Mouse (Mus musculus) layer of hippocampus, postnatal 14 days (tissue): ENCODE data around the gene Postn. TPM values are rescaled to one million over a fixed set of nuclear protein-coding genes. Genes with fewer than 3 reads are reported as not detected.

ENCODE experiments used
- DNase-seq, 2 experiments: peaks; one replicate each; pipeline ENCODE4 v3.0.0; 2021 to 2022; ENCODE audit warnings: low spot score in 2 of 2, mixed read lengths in 1 of 2
- long read RNA-seq, 2 experiments: library from polyadenylated mRNA; stranded (forward); transcript quantifications; one replicate each; pipeline ENCODE4 v2.0.0; 2021
- total RNA-seq, 2 experiments: library from RNA; stranded (reverse); gene quantifications; 2 replicates each; pipeline ENCODE4 v1.2.3; 2021

Postn gene
- 1 to 10 TPM; 2.5 to 4.0 TPM for total RNA-seq
- long read RNA-seq, experiment 1, result 0 reads
- long read RNA-seq, experiment 2, result 0 reads

DNA sequence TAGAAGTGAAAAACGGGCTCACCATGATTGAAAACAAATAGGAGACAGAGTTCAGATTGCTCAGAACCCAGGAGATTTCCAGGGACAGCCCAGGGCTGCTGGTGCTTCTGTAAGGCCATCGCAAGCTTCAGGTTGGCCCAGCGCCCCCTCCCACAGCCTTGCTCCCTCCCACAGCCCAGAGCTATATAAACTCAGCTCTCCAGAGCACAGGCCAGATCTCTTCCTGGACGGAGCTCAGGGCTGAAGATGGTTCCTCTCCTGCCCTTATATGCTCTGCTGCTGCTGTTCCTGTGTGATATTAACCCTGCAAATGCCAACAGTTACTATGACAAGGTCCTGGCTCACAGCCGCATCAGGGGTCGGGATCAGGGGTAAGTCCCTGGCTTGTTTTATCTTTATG lies at the start of gene Postn:
TSS of gene Postn (plus strand) at position 213 of the 400 bp plus-strand sequence.
- no peak for DNase-seq

DNA sequence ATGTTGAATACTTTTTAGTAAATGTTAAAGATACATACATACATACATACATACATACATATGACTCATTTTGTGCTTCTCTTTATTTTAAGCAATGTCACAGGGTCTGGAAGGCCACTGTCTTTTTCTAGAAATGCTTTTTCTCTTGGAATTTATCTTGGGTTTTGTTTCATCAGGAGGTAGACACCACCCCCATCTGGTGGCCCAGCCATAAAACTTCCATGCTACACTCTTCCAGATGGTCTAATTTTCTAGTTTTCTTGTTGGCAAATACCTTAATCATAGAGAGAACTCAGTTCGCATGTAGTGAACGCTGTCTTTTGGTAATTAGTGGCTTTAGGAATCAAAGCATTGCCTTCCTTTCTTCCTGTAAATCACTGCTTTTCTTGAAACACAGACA lies 46.9 kb upstream of the Postn start:
- peak in 1 of 2 experiments; percentile 28 for DNase-seq

DNA sequence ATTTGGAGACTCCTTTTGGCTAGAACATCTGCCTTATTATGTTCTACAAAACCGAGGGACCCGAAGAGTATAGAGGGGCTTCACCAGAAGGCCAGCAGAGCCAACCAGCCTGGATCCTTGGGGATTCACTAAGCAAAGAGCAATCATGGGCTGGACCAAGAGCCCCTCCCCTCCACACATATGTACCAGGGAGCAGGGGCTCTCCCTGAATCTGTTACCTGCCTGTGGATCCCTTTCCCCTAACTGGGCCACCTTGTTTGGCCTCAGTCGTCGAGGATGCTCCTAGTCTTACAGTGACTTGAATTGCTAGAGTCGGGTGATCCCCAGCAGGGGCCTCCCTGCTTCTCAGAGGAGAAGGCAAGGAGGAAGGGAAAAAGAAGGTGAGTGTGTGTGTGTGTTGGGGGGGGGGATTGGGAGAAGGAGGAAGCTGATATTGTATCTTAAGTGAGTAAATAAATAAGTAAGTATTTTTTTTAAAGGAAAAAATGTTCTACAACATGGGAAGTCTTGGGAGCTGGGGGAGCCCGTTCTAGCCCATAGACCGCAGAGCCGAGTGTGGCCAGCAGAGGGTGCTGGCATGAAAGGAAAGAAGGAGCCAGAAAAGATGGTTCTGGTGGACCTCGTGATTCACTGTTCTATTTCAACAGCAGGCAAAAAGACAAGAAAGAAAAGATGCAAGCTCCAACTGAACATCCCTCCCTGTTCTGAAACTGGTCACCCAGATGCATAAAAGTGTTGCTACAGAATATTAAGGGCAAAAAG lies 7.8 kb upstream of the Postn start:
- peak; percentile 63 to 65 for DNase-seq

- DNase-seq, result peak; percentile 24 to 38
These were observed 3.3 kb upstream of the Postn start for GRCm38 (mm10) chr3:54357561-54357960.

DNA sequence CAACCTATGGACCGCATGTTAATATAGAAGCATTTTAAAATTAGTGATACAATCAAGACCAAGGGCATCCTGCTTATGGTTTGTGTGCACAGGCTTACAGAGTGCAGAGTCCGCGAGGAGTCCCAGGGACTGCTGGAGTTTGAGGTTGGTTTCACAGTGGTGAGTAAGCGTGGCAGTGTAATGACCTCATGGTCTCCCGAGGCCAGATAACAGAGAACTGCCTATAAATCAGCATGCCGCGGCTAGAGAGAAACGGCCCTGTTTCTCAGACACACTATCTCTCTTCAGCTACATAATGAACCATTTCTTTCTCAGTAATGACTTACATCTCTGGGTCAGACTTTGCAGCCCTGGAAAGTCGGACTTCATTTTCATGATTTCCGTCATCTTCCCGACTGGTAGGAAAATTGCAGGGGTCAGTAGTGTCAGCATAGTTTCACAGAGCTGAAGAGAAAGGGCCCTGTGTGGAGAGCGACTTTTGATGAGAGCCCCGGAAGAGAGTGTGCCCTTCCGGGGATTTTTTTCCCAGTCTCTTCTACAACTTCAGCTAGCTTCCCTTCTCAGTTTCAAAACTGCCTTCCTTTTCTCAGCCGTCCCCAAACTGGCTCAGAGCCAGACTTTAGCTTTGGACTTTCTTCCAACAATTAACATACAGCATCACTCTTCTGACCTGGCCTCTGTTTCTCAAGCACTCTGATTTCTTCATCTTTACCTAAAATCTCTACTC lies 2.3 kb upstream of the Postn start:
- DNase-seq, result no peak

DNA sequence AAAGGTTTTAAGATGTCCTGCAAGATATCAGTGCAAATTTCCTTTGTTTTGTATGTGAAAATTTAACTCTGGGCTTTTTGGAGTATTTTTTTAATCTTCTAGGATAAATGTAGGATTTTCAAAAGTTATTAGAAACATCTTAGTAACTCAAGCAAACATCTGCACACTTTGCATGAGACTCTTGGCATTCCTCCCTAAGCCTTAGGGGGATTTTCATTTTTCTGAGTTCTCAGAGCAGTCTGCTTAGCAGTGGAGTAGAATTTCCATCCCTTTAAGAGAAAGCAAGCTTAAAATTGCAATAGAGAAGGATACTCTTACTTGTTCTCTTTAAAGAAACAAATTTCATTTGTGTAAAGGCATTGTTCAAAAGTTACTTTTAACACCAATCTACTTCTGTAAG lies 747 bp downstream of the Postn start:
- no peak for DNase-seq

GRCm38 (mm10) chr3:54371015-54371414 lies 10.1 kb downstream of the Postn start:
- DNase-seq, result no peak

- DNase-seq, result no peak
These were observed 11.7 kb downstream of the Postn start for GRCm38 (mm10) chr3:54372625-54373024.

- DNase-seq, result no peak
These were observed 15.1 kb downstream of the Postn start for GRCm38 (mm10) chr3:54376014-54376413.

DNA sequence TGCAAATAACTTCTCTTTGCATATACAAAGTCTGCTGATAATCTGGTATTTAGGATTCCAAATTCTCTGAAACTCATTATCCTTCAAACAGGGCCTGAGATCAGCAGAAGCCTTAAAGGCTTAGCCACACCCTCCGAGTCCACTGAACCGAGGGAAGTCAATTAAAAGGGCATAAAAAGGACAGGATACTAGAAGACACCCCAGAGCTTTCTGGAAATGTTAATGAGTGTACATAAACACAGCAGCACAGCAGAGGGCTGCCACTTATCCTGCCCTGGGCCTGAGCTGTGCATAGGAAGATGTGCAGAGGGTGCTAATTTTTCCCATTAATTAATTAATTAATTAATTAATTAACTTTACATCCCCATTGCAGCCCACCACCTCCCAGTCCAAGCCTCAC lies 16.7 kb downstream of the Postn start:
- no peak for DNase-seq

DNA sequence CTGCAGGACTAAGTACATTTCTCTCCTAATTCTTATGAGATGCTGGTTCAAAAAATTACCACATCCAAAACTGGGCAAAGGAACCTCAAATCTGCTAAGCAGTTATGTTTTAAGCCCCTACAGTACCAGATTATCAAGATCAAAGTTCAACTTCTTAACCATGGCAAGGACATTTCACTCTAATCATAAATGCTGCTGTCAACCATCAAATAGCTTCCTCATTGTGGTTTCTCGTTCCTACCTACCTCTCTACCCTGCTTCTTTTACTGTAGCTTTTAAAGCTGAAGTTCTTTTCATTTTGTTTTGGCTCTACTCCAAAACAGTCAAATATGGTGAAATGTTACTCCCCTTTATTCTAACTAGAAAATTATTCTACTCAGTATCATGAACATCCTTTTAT lies 17.2 kb downstream of the Postn start:
- no peak for DNase-seq

DNA sequence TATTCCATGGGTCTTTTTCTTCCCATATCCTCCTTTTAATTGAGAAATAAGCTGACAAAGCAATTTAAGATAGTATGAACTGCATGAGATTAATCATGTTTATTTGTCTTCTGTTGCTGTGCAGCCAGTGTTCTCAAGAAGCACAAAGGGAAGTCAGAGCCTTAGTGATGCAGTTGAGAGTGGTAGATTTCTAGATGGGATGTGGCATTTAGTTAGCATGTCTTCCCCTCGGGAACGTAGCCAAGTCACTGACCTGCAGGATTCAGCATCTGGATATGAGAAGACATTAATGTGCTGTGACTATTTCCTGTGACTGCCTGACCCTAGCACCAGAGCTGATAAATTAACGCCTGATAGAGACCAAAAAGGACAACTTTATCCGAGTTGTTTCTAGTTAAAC lies 19.1 kb downstream of the Postn start:
- no peak for DNase-seq

- DNase-seq, result no peak
These were observed 38.4 kb downstream of the Postn start for GRCm38 (mm10) chr3:54399321-54399720.

DNA sequence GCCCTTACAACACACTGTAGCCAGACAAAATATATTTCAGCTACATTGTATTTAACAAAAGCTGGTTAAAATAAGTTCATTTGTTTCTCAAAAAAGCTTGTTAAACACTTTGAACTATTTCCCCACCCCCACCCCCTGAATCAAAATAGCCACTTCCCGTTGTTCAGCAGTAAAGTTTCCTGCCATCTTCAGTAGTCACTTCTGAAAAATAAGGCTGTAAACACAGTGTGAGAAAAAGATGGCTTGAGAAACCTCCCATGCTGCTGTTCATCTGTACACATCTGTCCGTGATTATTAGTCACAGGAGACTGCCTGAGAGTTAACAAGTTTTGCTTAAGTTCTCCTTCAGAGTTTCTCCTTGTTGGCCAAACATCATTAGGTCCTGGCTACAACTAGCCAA lies 39.0 kb downstream of the Postn start:
- no peak for DNase-seq

DNA sequence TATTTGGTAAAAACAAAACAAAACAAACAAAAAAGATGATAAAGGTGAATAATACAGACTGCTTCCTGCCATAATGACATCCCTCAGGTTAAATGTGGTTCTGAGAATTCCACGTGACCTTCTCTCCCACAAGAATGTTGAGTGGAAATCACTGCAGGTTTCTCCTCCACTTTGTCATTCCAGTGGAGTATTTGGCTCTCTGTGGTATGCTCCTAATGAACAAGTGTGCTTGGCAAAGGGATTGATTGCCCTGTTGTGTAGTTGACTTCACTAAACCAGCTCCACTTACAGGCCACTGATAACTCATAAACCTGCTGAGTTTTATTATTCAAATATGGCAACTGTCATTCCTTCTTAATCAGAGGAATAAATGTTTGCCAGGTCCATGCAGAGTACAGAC lies 39.7 kb downstream of the Postn start:
- DNase-seq, result no peak

DNA sequence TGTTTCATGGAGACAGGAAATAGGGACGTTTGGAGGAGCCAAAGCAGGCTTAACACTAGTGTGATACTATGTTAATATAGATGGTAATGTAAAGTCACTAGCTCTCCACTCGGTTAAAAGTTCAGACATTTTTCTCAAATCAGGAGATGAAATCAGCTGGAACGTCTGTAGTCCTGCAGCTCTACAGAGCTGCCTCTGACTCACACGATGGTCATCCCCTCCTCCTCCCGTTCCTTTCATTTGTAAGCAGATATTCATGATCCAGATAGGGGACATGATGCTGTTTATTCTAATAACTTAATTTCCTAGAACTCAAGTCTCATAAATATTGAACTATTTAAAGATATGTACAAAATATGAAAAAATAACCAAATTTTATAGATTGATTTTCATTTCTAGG lies 40.8 kb downstream of the Postn start:
- no peak for DNase-seq

DNA sequence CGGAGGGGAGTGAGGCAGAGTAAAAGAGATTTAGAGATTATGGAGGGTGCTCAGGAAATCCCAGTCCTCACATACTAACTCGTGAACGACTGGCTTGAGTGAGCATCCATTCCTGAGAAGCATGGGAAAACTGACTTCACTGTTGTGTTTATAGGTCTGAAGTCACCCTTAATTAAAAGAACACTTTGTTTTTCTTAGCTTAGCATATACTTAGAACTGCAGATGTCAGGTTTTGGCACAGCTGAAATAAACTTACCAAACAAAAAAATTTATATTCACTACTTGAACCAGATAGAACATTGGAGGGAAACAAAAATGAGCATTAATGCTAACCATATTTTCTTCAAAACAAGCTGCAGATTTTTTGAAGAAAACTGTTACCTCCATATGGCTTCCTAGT lies 42.9 kb downstream of the Postn start:
- DNase-seq, result peak in 1 of 2 experiments; percentile 4

GRCm38 (mm10) chr3:54406567-54406966 lies 45.7 kb downstream of the Postn start:
- no peak for DNase-seq

GRCm38 (mm10) chr3:54411052-54411451 lies 50.1 kb downstream of the Postn start:
- DNase-seq, result no peak

DNA sequence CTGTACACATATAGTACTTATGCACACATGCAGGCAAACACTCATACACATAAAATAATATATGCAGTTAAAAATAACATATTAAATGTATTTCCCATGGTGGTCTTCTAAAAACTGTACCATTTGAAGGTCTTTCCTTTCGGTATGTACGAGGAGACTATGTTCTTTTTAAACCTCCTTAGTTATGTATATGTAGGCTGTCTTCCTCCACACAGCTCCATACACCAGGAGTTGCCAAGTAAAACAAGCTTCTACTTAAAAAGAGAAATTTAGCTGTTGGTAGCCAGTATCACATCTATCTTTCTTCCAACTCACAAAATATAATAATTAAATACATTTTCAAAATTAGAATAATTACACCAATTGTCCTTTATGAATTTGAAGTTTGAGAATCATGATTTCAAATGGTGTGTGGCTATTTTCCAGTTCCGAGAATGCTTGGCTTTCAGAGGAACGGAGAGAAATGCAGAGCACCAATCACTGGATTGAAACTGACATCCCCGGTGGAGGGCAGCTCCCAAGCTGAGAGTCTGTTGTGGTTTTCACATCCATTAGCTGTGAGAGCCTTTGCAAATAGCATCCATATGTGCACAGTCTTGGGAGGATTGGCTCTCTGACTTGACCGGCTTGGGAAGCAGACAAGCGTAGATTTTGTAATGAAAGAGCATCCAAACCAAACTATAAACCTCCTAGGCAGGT lies 52.1 kb downstream of the Postn start:
- DNase-seq, result no peak

GRCm38 (mm10) chr3:54413584-54413897 lies 52.6 kb downstream of the Postn start:
- DNase-seq, result no peak

- DNase-seq, result no peak
These were observed 53.5 kb downstream of the Postn start for GRCm38 (mm10) chr3:54414386-54414785.
